Mouse (Mus musculus): Measurements from ENCODE around the gene Gnat2. TPM values are rescaled to one million over a fixed set of nuclear protein-coding genes. Genes with fewer than 3 reads are reported as not detected.

Gnat2 gene
- polyA plus RNA-seq, 1 experiment: 3.2 TPM

- TF ChIP-seq EP300 (IDR thresholded peaks at IDR 0.05; ENCODE audit: insufficient read depth, low read depth, low read length) (no peak), CTCF (IDR thresholded peaks at IDR 0.05; ENCODE audit: low read depth, low read length) (no peak), POLR2A (IDR thresholded peaks at IDR 0.05; ENCODE audit: insufficient read depth, low read length) (no peak)
- no peak overlapping the region for H3K9ac ChIP-seq (ENCODE audit: low read depth, poor library complexity, severe bottlenecking)
- no peaks in the 10 kb centered on the region for H3K9me3 ChIP-seq (replicated peaks; ENCODE audit: control insufficient read depth, insufficient read depth, low read length, poor library complexity, severe bottlenecking)
- peaks cover 4% of the 10 kb centered on the region; the same call in 1 of the 2 replicates for H3K36me3 ChIP-seq (ENCODE audit: control insufficient read depth, insufficient read depth, low read length, poor library complexity, severe bottlenecking)
- H3K27ac ChIP-seq (ENCODE audit: insufficient read depth, low read length): no peak overlapping the region
- H3K27me3 ChIP-seq (ENCODE audit: control insufficient read depth, insufficient read depth, low read length, poor library complexity, severe bottlenecking): no peaks in the 10 kb centered on the region
- H3K4me3 ChIP-seq (ENCODE audit: low read depth, low read length): no peak overlapping the region
- H3K4me1 ChIP-seq (ENCODE audit: control insufficient read depth, insufficient read depth, low read length): no peaks in the 10 kb centered on the region
Observed at GRCm38 (mm10) chr3:108082251-108082875, 10.2 kb upstream of the Gnat2 start.

DNA sequence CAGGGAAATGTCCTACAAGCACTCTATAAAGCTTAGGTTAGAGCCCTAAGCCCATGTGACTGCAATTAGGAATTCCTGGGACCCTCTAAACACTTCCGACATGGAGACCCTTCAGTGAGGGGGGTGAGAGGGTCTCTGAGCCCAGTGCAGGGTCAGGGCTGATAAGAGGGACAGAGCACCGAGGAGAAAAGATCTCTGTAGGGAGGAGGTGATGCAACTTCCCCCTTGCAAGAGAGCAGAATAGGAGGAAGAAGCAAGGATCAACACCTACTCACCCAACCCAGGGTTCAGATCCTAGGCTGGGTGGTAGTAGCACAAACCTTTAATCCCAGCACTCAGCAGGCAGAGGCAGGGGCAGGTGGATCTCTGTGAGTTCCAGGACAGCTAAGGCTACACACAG is 9.4 kb upstream of the Gnat2 start:
- H3K9me3 ChIP-seq (replicated peaks; ENCODE audit: control insufficient read depth, insufficient read depth, low read length, poor library complexity, severe bottlenecking): no peaks in the 10 kb centered on the region
- H3K4me3 ChIP-seq (ENCODE audit: low read depth, low read length): no peak overlapping the region
- no peak overlapping the region for H3K27ac ChIP-seq (ENCODE audit: insufficient read depth, low read length)
- no peak overlapping the region for H3K9ac ChIP-seq (ENCODE audit: low read depth, poor library complexity, severe bottlenecking)
- TF ChIP-seq EP300 (IDR thresholded peaks at IDR 0.05; ENCODE audit: insufficient read depth, low read depth, low read length): no peak
- TF ChIP-seq POLR2A (IDR thresholded peaks at IDR 0.05; ENCODE audit: insufficient read depth, low read length): no peak
- no peak for TF ChIP-seq CTCF (IDR thresholded peaks at IDR 0.05; ENCODE audit: low read depth, low read length)
- no peaks in the 10 kb centered on the region for H3K4me1 ChIP-seq (ENCODE audit: control insufficient read depth, insufficient read depth, low read length)
- peaks cover 4% of the 10 kb centered on the region; the same call in 1 of the 2 replicates for H3K36me3 ChIP-seq (ENCODE audit: control insufficient read depth, insufficient read depth, low read length, poor library complexity, severe bottlenecking)
- no peaks in the 10 kb centered on the region for H3K27me3 ChIP-seq (ENCODE audit: control insufficient read depth, insufficient read depth, low read length, poor library complexity, severe bottlenecking)

DNA sequence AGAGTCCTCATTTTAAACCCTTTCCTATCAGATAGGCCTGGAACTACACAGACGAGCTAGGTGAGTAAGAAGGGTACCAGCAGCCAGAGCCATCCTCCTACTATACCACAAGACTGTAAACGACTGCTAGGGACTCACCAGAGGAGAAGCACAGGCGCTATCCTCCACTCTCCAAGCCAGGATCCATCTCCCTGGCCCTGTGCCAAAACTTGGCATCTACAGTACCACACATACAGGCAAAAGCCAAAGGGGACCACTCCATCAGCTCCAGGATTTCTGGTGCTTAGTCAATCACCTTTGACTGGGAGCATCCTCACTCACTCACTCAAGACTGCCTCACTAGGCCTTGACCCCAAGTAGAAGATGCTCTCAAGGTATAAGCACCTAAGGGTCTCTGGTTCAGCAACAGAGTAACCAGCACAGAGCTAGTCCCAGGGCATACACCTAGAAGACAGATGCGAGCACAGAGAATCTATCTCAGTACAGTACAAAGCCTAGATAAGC is 8.6 kb upstream of the Gnat2 start:
- Histone ChIP-seq H3K9me3 (replicated peaks; ENCODE audit: control insufficient read depth, insufficient read depth, low read length, poor library complexity, severe bottlenecking) (no peaks in the 10 kb centered on the region), H3K36me3 (ENCODE audit: control insufficient read depth, insufficient read depth, low read length, poor library complexity, severe bottlenecking) (no peaks in the 10 kb centered on the region), H3K4me3 (ENCODE audit: low read depth, low read length) (no peak overlapping the region), H3K27ac (ENCODE audit: insufficient read depth, low read length) (no peak overlapping the region), H3K9ac (ENCODE audit: low read depth, poor library complexity, severe bottlenecking) (no peak overlapping the region), H3K4me1 (ENCODE audit: control insufficient read depth, insufficient read depth, low read length) (no peaks in the 10 kb centered on the region), H3K27me3 (ENCODE audit: control insufficient read depth, insufficient read depth, low read length, poor library complexity, severe bottlenecking) (no peaks in the 10 kb centered on the region)
- TF ChIP-seq POLR2A (IDR thresholded peaks at IDR 0.05; ENCODE audit: insufficient read depth, low read length) (no peak), CTCF (IDR thresholded peaks at IDR 0.05; ENCODE audit: low read depth, low read length) (no peak), EP300 (IDR thresholded peaks at IDR 0.05; ENCODE audit: insufficient read depth, low read depth, low read length) (no peak)

DNA sequence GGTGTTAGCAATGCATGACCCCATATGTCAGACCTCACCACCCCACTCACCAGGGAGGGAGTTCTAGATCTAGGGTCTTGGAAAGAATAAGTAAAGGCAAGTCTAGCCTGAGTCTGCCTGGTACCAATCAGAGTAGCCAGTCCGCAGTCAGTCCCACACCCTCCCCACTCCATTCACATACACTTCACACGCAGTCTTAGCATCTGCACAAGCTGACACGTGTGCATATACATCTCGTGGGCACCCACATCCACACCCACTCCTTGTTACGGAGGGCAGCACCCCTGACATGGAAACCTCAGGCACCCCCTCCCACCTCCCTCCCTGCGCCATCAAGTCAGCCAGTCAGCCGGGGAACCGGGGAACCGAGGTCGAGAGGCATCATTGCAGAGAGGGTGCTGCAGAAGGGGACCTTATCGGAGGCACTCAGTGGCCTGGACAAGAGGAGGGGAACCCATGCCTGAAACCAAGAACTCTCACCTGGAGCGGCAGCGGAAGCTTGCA is 7.8 kb upstream of the Gnat2 start:
- Histone ChIP-seq H3K27me3 (ENCODE audit: control insufficient read depth, insufficient read depth, low read length, poor library complexity, severe bottlenecking) (no peaks in the 10 kb centered on the region), H3K9ac (ENCODE audit: low read depth, poor library complexity, severe bottlenecking) (peak overlapping the region; percentile 79), H3K27ac (ENCODE audit: insufficient read depth, low read length) (no peak overlapping the region), H3K4me3 (ENCODE audit: low read depth, low read length) (peak overlapping the region; percentile 61), H3K4me1 (ENCODE audit: control insufficient read depth, insufficient read depth, low read length) (peaks cover 4% of the 10 kb centered on the region), H3K36me3 (ENCODE audit: control insufficient read depth, insufficient read depth, low read length, poor library complexity, severe bottlenecking) (no peaks in the 10 kb centered on the region), H3K9me3 (replicated peaks; ENCODE audit: control insufficient read depth, insufficient read depth, low read length, poor library complexity, severe bottlenecking) (no peaks in the 10 kb centered on the region)
- no peak for TF ChIP-seq POLR2A (IDR thresholded peaks at IDR 0.05; ENCODE audit: insufficient read depth, low read length)
- no peak for TF ChIP-seq CTCF (IDR thresholded peaks at IDR 0.05; ENCODE audit: low read depth, low read length)
- no peak for TF ChIP-seq EP300 (IDR thresholded peaks at IDR 0.05; ENCODE audit: insufficient read depth, low read depth, low read length)

GRCm38 (mm10) chr3:108085281-108085720 is 7.3 kb upstream of the Gnat2 start:
- Histone ChIP-seq H3K27ac (ENCODE audit: insufficient read depth, low read length) (0 out of 2 replicates have a peak overlapping the region, but pooled peaks have one; percentile 11), H3K4me1 (ENCODE audit: control insufficient read depth, insufficient read depth, low read length) (peaks cover 7% of the 10 kb centered on the region), H3K4me3 (ENCODE audit: low read depth, low read length) (peak overlapping the region; percentile 61), H3K9me3 (replicated peaks; ENCODE audit: control insufficient read depth, insufficient read depth, low read length, poor library complexity, severe bottlenecking) (no peaks in the 10 kb centered on the region), H3K27me3 (ENCODE audit: control insufficient read depth, insufficient read depth, low read length, poor library complexity, severe bottlenecking) (no peaks in the 10 kb centered on the region), H3K9ac (ENCODE audit: low read depth, poor library complexity, severe bottlenecking) (peak overlapping the region; percentile 79), H3K36me3 (ENCODE audit: control insufficient read depth, insufficient read depth, low read length, poor library complexity, severe bottlenecking) (no peaks in the 10 kb centered on the region)
- no peak for TF ChIP-seq EP300 (IDR thresholded peaks at IDR 0.05; ENCODE audit: insufficient read depth, low read depth, low read length)
- TF ChIP-seq POLR2A (IDR thresholded peaks at IDR 0.05; ENCODE audit: insufficient read depth, low read length): no peak

Data from ES-Bruce4 (cell line).